Mouse (Mus musculus): ENCODE data around the gene Rflnb. TPM values are rescaled to one million over a fixed set of nuclear protein-coding genes. Genes with fewer than 3 reads are reported as not detected.

Rflnb gene
- polyA plus RNA-seq, 1 experiment: 21.5 TPM

DNA sequence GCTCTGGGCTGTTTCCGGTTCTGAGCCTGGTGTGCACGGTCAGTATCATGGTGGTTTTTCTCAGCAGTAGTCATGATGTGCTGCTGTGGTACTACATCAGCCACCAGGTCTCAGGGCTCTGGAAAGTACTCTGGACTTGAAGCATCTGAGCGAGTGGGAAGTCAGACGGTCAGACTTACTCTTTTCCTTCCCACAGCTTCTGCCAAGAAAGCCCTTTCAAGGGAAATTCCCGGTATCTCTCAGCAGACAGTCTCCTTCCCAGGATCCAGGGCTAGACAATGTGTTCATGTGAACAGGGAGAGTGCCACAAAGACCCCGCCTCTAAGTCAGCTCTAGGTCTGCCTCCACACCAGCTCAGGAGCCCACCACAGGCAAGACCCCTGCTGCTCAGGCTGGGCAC, 17.8 kb upstream of the Rflnb start:
- 76% methylated on average over 6 of the region's 6 CpGs for WGBS
- H3K4me1 ChIP-seq (ENCODE audit: control insufficient read depth, insufficient read depth, insufficient read length, low read length): peaks cover 5% of the 10 kb centered on the region; the same call in 1 of the 2 replicates
- no peak overlapping the region for H3K27ac ChIP-seq (ENCODE audit: insufficient read depth, low read depth, low read length)
- H3K4me3 ChIP-seq (ENCODE audit: low read depth, low read length): no peak overlapping the region
- H3K27me3 ChIP-seq (ENCODE audit: control insufficient read depth, insufficient read depth, low read length): no peaks in the 10 kb centered on the region
- peaks cover 23% of the 10 kb centered on the region; the same call in 1 of the 2 replicates for H3K36me3 ChIP-seq (ENCODE audit: control insufficient read depth, insufficient read depth, low read length)
- TF ChIP-seq POLR2A (IDR thresholded peaks at IDR 0.05; ENCODE audit: low read depth, low read length): no peak
- no peak for TF ChIP-seq CTCF (IDR thresholded peaks at IDR 0.05; ENCODE audit: extremely low read depth, insufficient read length, insufficient replicate concordance, low read depth, low read length)

- no peak for TF ChIP-seq CTCF (IDR thresholded peaks at IDR 0.05; ENCODE audit: extremely low read depth, insufficient read length, insufficient replicate concordance, low read depth, low read length)
- WGBS: 92% methylated on average over 6 of the region's 6 CpGs
- no peak overlapping the region for H3K4me3 ChIP-seq (ENCODE audit: low read depth, low read length)
- peaks cover 5% of the 10 kb centered on the region; the same call in 1 of the 2 replicates for H3K4me1 ChIP-seq (ENCODE audit: control insufficient read depth, insufficient read depth, insufficient read length, low read length)
- no peak overlapping the region for H3K27ac ChIP-seq (ENCODE audit: insufficient read depth, low read depth, low read length)
- peaks cover 23% of the 10 kb centered on the region; the same call in 1 of the 2 replicates for H3K36me3 ChIP-seq (ENCODE audit: control insufficient read depth, insufficient read depth, low read length)
- H3K27me3 ChIP-seq (ENCODE audit: control insufficient read depth, insufficient read depth, low read length): no peaks in the 10 kb centered on the region
These were observed 16.9 kb upstream of the Rflnb start for GRCm38 (mm10) chr11:76044468-76044867.

DNA sequence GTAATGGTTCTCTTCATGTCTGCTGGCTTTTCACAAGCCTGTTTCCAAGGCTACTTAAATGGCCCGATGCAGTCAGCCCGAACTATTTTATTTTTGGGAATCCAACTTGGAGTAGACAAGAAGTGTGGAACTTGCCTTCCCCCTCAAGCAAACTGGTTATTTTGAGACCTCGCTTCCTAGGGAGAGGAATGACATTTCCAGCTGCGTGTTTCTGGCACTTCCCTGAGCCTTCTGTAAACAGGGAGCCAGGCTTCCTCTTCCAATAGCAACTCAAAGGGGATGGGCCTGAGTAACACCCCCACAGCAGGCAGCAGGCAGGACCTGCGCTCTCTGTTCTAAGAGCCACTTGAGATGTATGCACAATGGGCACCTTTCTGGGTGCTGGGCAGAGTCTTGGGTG, 15.3 kb upstream of the Rflnb start:
- Histone ChIP-seq H3K27me3 (ENCODE audit: control insufficient read depth, insufficient read depth, low read length) (no peaks in the 10 kb centered on the region), H3K4me3 (ENCODE audit: low read depth, low read length) (no peak overlapping the region), H3K27ac (ENCODE audit: insufficient read depth, low read depth, low read length) (no peak overlapping the region), H3K36me3 (ENCODE audit: control insufficient read depth, insufficient read depth, low read length) (peaks cover 18% of the 10 kb centered on the region; the same call in 1 of the 2 replicates), H3K4me1 (ENCODE audit: control insufficient read depth, insufficient read depth, insufficient read length, low read length) (peaks cover 5% of the 10 kb centered on the region; the same call in 1 of the 2 replicates)
- WGBS: 59% methylated on average over 5 of the region's 5 CpGs
- no peak for TF ChIP-seq POLR2A (IDR thresholded peaks at IDR 0.05; ENCODE audit: low read depth, low read length)
- no peak for TF ChIP-seq CTCF (IDR thresholded peaks at IDR 0.05; ENCODE audit: extremely low read depth, insufficient read length, insufficient replicate concordance, low read depth, low read length)

DNA sequence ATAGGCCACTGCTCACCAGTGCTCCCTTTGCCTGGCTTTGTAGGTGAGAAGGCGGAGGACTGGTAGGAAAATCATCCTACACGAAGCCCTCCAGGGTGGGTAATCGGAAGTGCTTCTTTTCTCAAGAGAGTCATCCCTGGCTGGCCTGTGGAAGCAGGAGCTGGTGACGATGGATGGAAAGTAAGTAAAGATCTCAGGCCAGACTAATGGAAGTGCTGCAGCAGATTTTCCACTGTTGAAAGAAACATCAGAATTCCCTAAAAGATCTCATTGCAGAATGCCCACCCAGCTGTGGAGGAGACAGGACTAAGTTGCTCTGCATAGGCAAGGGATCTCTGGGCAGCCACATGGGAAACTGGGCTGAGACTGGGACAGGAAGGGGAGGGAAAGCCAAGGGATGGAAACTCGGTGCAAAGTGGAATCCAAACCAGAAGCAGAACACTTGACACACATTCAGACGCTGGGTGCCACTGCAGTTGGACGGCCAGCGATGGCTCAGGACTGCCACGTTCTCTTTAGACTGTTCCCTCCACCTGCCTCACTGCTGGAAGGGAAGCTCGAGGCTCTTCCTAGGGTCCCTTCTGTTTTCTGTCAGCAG, 14.6 kb upstream of the Rflnb start:
- no peak for TF ChIP-seq CTCF (IDR thresholded peaks at IDR 0.05; ENCODE audit: extremely low read depth, insufficient read length, insufficient replicate concordance, low read depth, low read length)
- no peak overlapping the region for H3K4me3 ChIP-seq (ENCODE audit: low read depth, low read length)
- 80% methylated on average over 10 of the region's 10 CpGs for WGBS
- H3K27me3 ChIP-seq (ENCODE audit: control insufficient read depth, insufficient read depth, low read length): no peaks in the 10 kb centered on the region
- peaks cover 5% of the 10 kb centered on the region for H3K4me1 ChIP-seq (ENCODE audit: control insufficient read depth, insufficient read depth, insufficient read length, low read length)
- no peak overlapping the region for H3K27ac ChIP-seq (ENCODE audit: insufficient read depth, low read depth, low read length)
- H3K36me3 ChIP-seq (ENCODE audit: control insufficient read depth, insufficient read depth, low read length): peaks cover 15% of the 10 kb centered on the region; the same call in 1 of the 2 replicates

DNA sequence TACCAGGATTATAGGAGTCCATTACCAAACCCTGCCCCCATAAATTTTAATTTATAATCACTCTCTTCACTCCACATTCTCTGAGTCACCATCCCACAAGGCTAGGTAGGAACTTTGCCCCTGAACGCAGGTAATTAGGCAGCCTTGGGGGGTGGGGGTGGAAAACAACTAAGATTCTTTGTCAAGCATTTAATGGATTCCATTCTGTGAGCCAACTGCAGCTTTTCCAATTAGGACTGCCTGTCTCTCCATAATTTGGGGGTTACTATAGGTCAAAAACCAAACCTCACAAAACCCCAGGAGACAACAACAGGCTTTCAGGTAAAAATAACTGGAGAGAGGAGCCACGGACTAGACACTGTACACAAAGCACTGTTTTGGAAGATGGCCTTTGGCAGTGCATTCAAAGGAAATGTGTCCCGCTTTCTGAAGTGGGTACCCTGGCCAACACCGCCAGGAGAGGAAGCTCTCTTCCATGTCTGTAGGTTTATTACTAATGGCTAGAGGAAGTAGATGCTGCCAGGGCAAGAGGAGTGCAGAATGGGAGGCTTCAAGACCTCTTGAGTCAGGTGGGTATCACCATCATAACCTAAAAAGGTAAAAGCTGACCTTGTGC, 13.3 kb upstream of the Rflnb start:
- TF ChIP-seq POLR2A (IDR thresholded peaks at IDR 0.05; ENCODE audit: low read depth, low read length) (no peak), CTCF (IDR thresholded peaks at IDR 0.05; ENCODE audit: extremely low read depth, insufficient read length, insufficient replicate concordance, low read depth, low read length) (no peak)
- Histone ChIP-seq H3K27me3 (ENCODE audit: control insufficient read depth, insufficient read depth, low read length) (no peaks in the 10 kb centered on the region), H3K36me3 (ENCODE audit: control insufficient read depth, insufficient read depth, low read length) (peaks cover 8% of the 10 kb centered on the region; the same call in 1 of the 2 replicates), H3K4me1 (ENCODE audit: control insufficient read depth, insufficient read depth, insufficient read length, low read length) (peaks cover 5% of the 10 kb centered on the region), H3K27ac (ENCODE audit: insufficient read depth, low read depth, low read length) (no peak overlapping the region), H3K4me3 (ENCODE audit: low read depth, low read length) (no peak overlapping the region)
- 64% methylated on average over 4 of the region's 4 CpGs for WGBS

- TF ChIP-seq CTCF (IDR thresholded peaks at IDR 0.05; ENCODE audit: extremely low read depth, insufficient read length, insufficient replicate concordance, low read depth, low read length) (no peak), POLR2A (IDR thresholded peaks at IDR 0.05; ENCODE audit: low read depth, low read length) (no peak)
- WGBS: 83% methylated on average over 8 of the region's 8 CpGs
- Histone ChIP-seq H3K36me3 (ENCODE audit: control insufficient read depth, insufficient read depth, low read length) (peaks cover under 1% of the 10 kb centered on the region; the same call in 1 of the 2 replicates), H3K4me1 (ENCODE audit: control insufficient read depth, insufficient read depth, insufficient read length, low read length) (peaks cover 5% of the 10 kb centered on the region; the same call in 1 of the 2 replicates), H3K4me3 (ENCODE audit: low read depth, low read length) (no peak overlapping the region), H3K27ac (ENCODE audit: insufficient read depth, low read depth, low read length) (no peak overlapping the region), H3K27me3 (ENCODE audit: control insufficient read depth, insufficient read depth, low read length) (no peaks in the 10 kb centered on the region)
These were observed 12.5 kb upstream of the Rflnb start for GRCm38 (mm10) chr11:76040106-76040505.

GRCm38 (mm10) chr11:76039271-76040053, 11.9 kb upstream of the Rflnb start:
- H3K27ac ChIP-seq (ENCODE audit: insufficient read depth, low read depth, low read length): no peak overlapping the region
- no peaks in the 10 kb centered on the region for H3K36me3 ChIP-seq (ENCODE audit: control insufficient read depth, insufficient read depth, low read length)
- no peaks in the 10 kb centered on the region for H3K27me3 ChIP-seq (ENCODE audit: control insufficient read depth, insufficient read depth, low read length)
- H3K4me1 ChIP-seq (ENCODE audit: control insufficient read depth, insufficient read depth, insufficient read length, low read length): peaks cover 5% of the 10 kb centered on the region; the same call in 1 of the 2 replicates
- TF ChIP-seq POLR2A (IDR thresholded peaks at IDR 0.05; ENCODE audit: low read depth, low read length): no peak
- no peak for TF ChIP-seq CTCF (IDR thresholded peaks at IDR 0.05; ENCODE audit: extremely low read depth, insufficient read length, insufficient replicate concordance, low read depth, low read length)
- no peak overlapping the region for H3K4me3 ChIP-seq (ENCODE audit: low read depth, low read length)
- 93% methylated on average over 3 of the region's 3 CpGs for WGBS

Data from small intestine, adult 2 months (tissue).